Mouse (Mus musculus): Measurements from ENCODE around the gene Trip10. TPM values are rescaled to one million over a fixed set of nuclear protein-coding genes. Genes with fewer than 3 reads are reported as not detected.

Gene Trip10
- total and polyA plus RNA-seq, 3 experiments = 10.9 to 20.8 TPM; not detected in 1

- DNase-seq (ENCODE audit: low read depth, low spot score) = no peak
- Histone ChIP-seq H3K27me3 (ENCODE audit: control insufficient read depth in 1 of 2, insufficient read depth in 2 of 2, low read length in 2 of 2) (no peaks in the 10 kb centered on the region), H3K27ac (ENCODE audit: control insufficient read depth, low read depth, low read length) (peak overlapping the region; percentile 73), H3K9me3 (replicated peaks; ENCODE audit: insufficient read depth, low read length) (no peaks in the 10 kb centered on the region), H3K79me2 (ENCODE audit: control insufficient read depth, insufficient read depth, low read length, poor library complexity) (peaks cover 20% of the 10 kb centered on the region), H3K4me3 (ENCODE audit: control insufficient read depth in 1 of 2, insufficient read depth in 1 of 2, low read depth in 2 of 2, low read length in 2 of 2) (peak overlapping the region; percentile 68 to 81), H3K36me3 (ENCODE audit: control insufficient read depth in 1 of 2, insufficient read depth in 2 of 2, low read length in 2 of 2) (peaks cover 0 to 12% of the 10 kb centered on the region in 2 experiments; a peak in 2 of 4 replicates), H3K9ac (ENCODE audit: control insufficient read depth, low read depth, low read length, poor library complexity, severe bottlenecking) (peak overlapping the region; percentile 74), H3K4me1 (ENCODE audit: control insufficient read depth in 1 of 2, insufficient read depth in 2 of 2, low read length in 2 of 2) (peaks cover 3 to 29% of the 10 kb centered on the region in 2 experiments; a peak in 3 of 4 replicates)
- TF ChIP-seq ELF1 (IDR thresholded peaks at IDR 0.05; ENCODE audit: low read depth, low read length) = no peak
- peak; percentile 11; the same call in 1 of the 2 replicates for TF ChIP-seq NELFE (IDR thresholded peaks at IDR 0.05; ENCODE audit: low read depth, low read length)
- no peak for TF ChIP-seq MAX (IDR thresholded peaks at IDR 0.05; ENCODE audit: low read length)
These were observed 26.7 kb downstream of the Trip10 start for GRCm38 (mm10) chr17:57275997-57276351.

GRCm38 (mm10) chr17:57276634-57277121 is 27.4 kb downstream of the Trip10 start:
- DNase-seq (ENCODE audit: low read depth, low spot score) = peak; percentile 95
- H3K9ac ChIP-seq (ENCODE audit: control insufficient read depth, low read depth, low read length, poor library complexity, severe bottlenecking) = peak overlapping the region; percentile 74
- H3K27me3 ChIP-seq (ENCODE audit: control insufficient read depth in 1 of 2, insufficient read depth in 2 of 2, low read length in 2 of 2) = no peaks in the 10 kb centered on the region
- peaks cover 4 to 24% of the 10 kb centered on the region in 2 experiments; a peak in 3 of 4 replicates for H3K4me1 ChIP-seq (ENCODE audit: control insufficient read depth in 1 of 2, insufficient read depth in 2 of 2, low read length in 2 of 2)
- H3K27ac ChIP-seq (ENCODE audit: control insufficient read depth, low read depth, low read length) = peak overlapping the region; percentile 73
- H3K79me2 ChIP-seq (ENCODE audit: control insufficient read depth, insufficient read depth, low read length, poor library complexity) = peaks cover 27% of the 10 kb centered on the region
- no peaks in the 10 kb centered on the region for H3K9me3 ChIP-seq (replicated peaks; ENCODE audit: insufficient read depth, low read length)
- H3K36me3 ChIP-seq (ENCODE audit: control insufficient read depth in 1 of 2, insufficient read depth in 2 of 2, low read length in 2 of 2) = peaks cover 0 to 15% of the 10 kb centered on the region in 2 experiments; a peak in 2 of 4 replicates
- H3K4me3 ChIP-seq (ENCODE audit: control insufficient read depth in 1 of 2, insufficient read depth in 1 of 2, low read depth in 2 of 2, low read length in 2 of 2) = peak overlapping the region; percentile 68 to 81
- TF ChIP-seq SIN3A (IDR thresholded peaks at IDR 0.05; ENCODE audit: low read length) = peak; percentile 78
- TF ChIP-seq MXI1 (IDR thresholded peaks at IDR 0.05; ENCODE audit: low read depth, low read length) = peak; percentile 78; the same call in 1 of the 2 replicates
- TF ChIP-seq JUND (IDR thresholded peaks at IDR 0.05; ENCODE audit: low read depth, low read length) = no peak
- no peak for TF ChIP-seq NRF1 (IDR thresholded peaks at IDR 0.05; ENCODE audit: insufficient read depth, low read depth, low read length, poor library complexity, severe bottlenecking)
- TF ChIP-seq CHD2 (IDR thresholded peaks at IDR 0.05; ENCODE audit: low read length) = no peak
- no peak for TF ChIP-seq POLR2AphosphoS5 (IDR thresholded peaks at IDR 0.05; ENCODE audit: borderline replicate concordance, low read depth, low read length)
- peak; percentile 3; the same call in 1 of the 2 replicates for TF ChIP-seq ZC3H11A (IDR thresholded peaks at IDR 0.05; ENCODE audit: low read depth, low read length)
- TF ChIP-seq EP300 (IDR thresholded peaks at IDR 0.05; ENCODE audit: low read depth in 1 of 2, low read length in 2 of 2) = no peak; a peak in 1 of 4 replicates
- TF ChIP-seq ZMIZ1 (IDR thresholded peaks at IDR 0.05; ENCODE audit: low read depth, low read length) = no peak
- TF ChIP-seq POLR2AphosphoS2 (IDR thresholded peaks at IDR 0.05; ENCODE audit: low read length) = no peak
- TF ChIP-seq MAZ (IDR thresholded peaks at IDR 0.05; ENCODE audit: low read depth, low read length) = peak; percentile 12; the same call in 1 of the 2 replicates
- TF ChIP-seq MAX (IDR thresholded peaks at IDR 0.05; ENCODE audit: low read length) = peak; percentile 65; the same call in 1 of the 2 replicates
- no peak for TF ChIP-seq USF2 (IDR thresholded peaks at IDR 0.05; ENCODE audit: borderline replicate concordance in 1 of 2, insufficient read depth in 1 of 2, low read depth in 1 of 2, low read length in 2 of 2)
- no peak for TF ChIP-seq E2F4 (IDR thresholded peaks at IDR 0.05; ENCODE audit: borderline replicate concordance, low read depth, low read length)
- TF ChIP-seq POLR2A (IDR thresholded peaks at IDR 0.05; ENCODE audit: control insufficient read depth in 1 of 2, insufficient read depth in 1 of 2, low read depth in 1 of 2, low read length in 2 of 2, poor library complexity in 1 of 2) = peak in 1 of 2 experiments; percentile 36; a peak in 1 of 4 replicates
- no peak for TF ChIP-seq USF1 (IDR thresholded peaks at IDR 0.05; ENCODE audit: low read depth, low read length)
- TF ChIP-seq CTCF (IDR thresholded peaks at IDR 0.05 in 2 of 3, conservative IDR thresholded peaks at IDR 0.05 in 1 of 3; ENCODE audit: control insufficient read depth in 1 of 3, insufficient read depth in 1 of 3, low read depth in 2 of 3, low read length in 3 of 3, poor library complexity in 1 of 3, severe bottlenecking in 1 of 3) = peak; percentile 82 to 94 (median 94)
- TF ChIP-seq MYC (IDR thresholded peaks at IDR 0.05; ENCODE audit: low read depth, low read length) = no peak; the same call in 1 of the 2 replicates
- TF ChIP-seq CHD1 (IDR thresholded peaks at IDR 0.05; ENCODE audit: low read depth, low read length) = peak; percentile 78; the same call in 1 of the 2 replicates
- TF ChIP-seq RCOR1 (IDR thresholded peaks at IDR 0.05; ENCODE audit: low read depth, low read length) = no peak
- TF ChIP-seq MYB (IDR thresholded peaks at IDR 0.05; ENCODE audit: low read depth, low read length) = no peak
- no peak for TF ChIP-seq UBTF (IDR thresholded peaks at IDR 0.05; ENCODE audit: borderline replicate concordance, insufficient read depth, low read depth, low read length)
- TF ChIP-seq ZNF384 (IDR thresholded peaks at IDR 0.05; ENCODE audit: low read depth, low read length) = no peak
- TF ChIP-seq TBP (IDR thresholded peaks at IDR 0.05; ENCODE audit: low read depth, low read length) = 0 out of 2 replicates have a peak, but pooled peaks have one; percentile 3
- no peak for TF ChIP-seq MEF2A (IDR thresholded peaks at IDR 0.05; ENCODE audit: extremely low read depth, insufficient replicate concordance, low read depth, low read length, poor library complexity, severe bottlenecking)
- TF ChIP-seq BHLHE40 (IDR thresholded peaks at IDR 0.05; ENCODE audit: borderline replicate concordance, low read depth, low read length) = peak; percentile 54; the same call in 1 of the 2 replicates
- peak; percentile 19; the same call in 1 of the 2 replicates for TF ChIP-seq TCF12 (IDR thresholded peaks at IDR 0.05; ENCODE audit: low read depth, low read length)
- no peak for TF ChIP-seq ZKSCAN1 (IDR thresholded peaks at IDR 0.05; ENCODE audit: low read depth, low read length)

Data from MEL (cell line).